Mouse (Mus musculus) heart, embryonic 16.5 days (tissue): Measurements from ENCODE around the gene Tspan8. TPM values are rescaled to one million over a fixed set of nuclear protein-coding genes. Genes with fewer than 3 reads are reported as not detected.

Experiments used
- ATAC-seq: fragments of 200-750 bp; cut with Nextera tagmentation; replicated peaks from 2 replicates; pipeline ENCODE4 v1.8.0; 2017; ENCODE audit warnings: moderate number of reproducible peaks; ENCODE audit not compliant: insufficient read depth, low FRiP score; ENCODE audit errors: extremely low read depth
- H3K27ac ChIP-seq: fragments of 300-500 bp; sonication (generic); 2 replicates; pipeline ENCODE4 v1.5.1; 2014; ENCODE audit warnings: mild to moderate bottlenecking, low read length, control low read depth, moderate library complexity
- H3K27me3 ChIP-seq: fragments of 300-500 bp; sonication (generic); 2 replicates; pipeline ENCODE4 v1.6.1; 2014; ENCODE audit warnings: low read length, mixed read lengths; ENCODE audit not compliant: control insufficient read depth, insufficient read depth
- H3K36me3 ChIP-seq: fragments of 300-500 bp; sonication (generic); 2 replicates; pipeline ENCODE4 v1.6.1; 2014; ENCODE audit not compliant: control insufficient read depth, insufficient read depth
- H3K4me1 ChIP-seq: fragments of 300-500 bp; sonication (generic); 2 replicates; pipeline ENCODE4 v1.6.1; 2014; ENCODE audit warnings: low read length, mixed read lengths; ENCODE audit not compliant: control insufficient read depth, insufficient read depth
- H3K4me2 ChIP-seq: fragments of 300-500 bp; sonication (generic); 2 replicates; pipeline ENCODE4 v1.6.1; 2014; ENCODE audit warnings: low read depth, mild to moderate bottlenecking, control low read depth, low read length
- H3K4me3 ChIP-seq: fragments of 300-500 bp; sonication (generic); 2 replicates; pipeline ENCODE4 v1.5.1; 2014; ENCODE audit warnings: mild to moderate bottlenecking, control low read depth, low read length
- H3K9ac ChIP-seq: fragments of 300-500 bp; sonication (generic); 2 replicates; pipeline ENCODE4 v1.6.1; 2014; ENCODE audit warnings: low read length, control low read depth
- H3K9me3 ChIP-seq: fragments of 300-500 bp; sonication (generic); replicated peaks from 2 replicates; pipeline ENCODE4 v1.6.1; 2016; ENCODE audit warnings: low read length; ENCODE audit not compliant: control insufficient read depth
- WGBS: fragments of 180-500 bp; shearing (Covaris S2); extraction: QIAGEN DNeasy Blood & Tissue Kit; methylation state at CpG from one replicate; pipeline ENCODE4 v1.1.7; 2014; 5-methylcytosine and 5-hydroxymethylcytosine counted together
- polyA plus RNA-seq: library from polyadenylated mRNA; unstranded; fragments of >200 nt; fragmentation: Nextera tagmentation; extraction: Ambion mirVana; gene quantifications from 2 replicates; pipeline ENCODE4 v1.2.1, GENCODE M21; 2015

Tspan8 gene
- polyA plus RNA-seq, 1 experiment from 2014 or later: 5.1 TPM

DNA sequence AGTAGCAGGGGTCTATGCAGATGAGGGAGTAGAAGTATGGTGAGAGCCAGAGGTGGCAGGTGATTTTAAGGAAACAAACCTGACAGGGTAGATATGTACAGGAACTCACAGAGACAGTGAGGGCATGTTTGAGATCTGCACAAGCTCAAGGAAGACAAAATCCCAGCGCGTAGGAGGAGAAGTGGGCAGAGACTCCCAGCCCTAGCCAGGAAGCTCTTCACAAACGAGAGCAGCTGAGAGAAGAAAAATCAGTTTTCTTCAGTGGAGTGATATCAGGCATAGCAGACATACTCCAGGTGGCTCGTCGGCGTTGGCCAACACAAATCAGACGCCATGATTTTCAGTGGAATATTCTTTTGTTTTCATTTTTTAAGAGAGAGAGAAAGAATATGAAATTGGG, 8.7 kb downstream of the Tspan8 start:
- no peaks in the 10 kb centered on the region for H3K36me3 ChIP-seq
- 56% methylated on average over 7 of the region's 7 CpGs for WGBS
- no peak overlapping the region for H3K9ac ChIP-seq
- ATAC-seq: no peak
- H3K27ac ChIP-seq: no peak overlapping the region
- no peaks in the 10 kb centered on the region for H3K4me1 ChIP-seq
- H3K4me3 ChIP-seq: no peak overlapping the region
- H3K27me3 ChIP-seq: no peaks in the 10 kb centered on the region
- H3K4me2 ChIP-seq: no peak overlapping the region
- H3K9me3 ChIP-seq: no peaks in the 10 kb centered on the region

DNA sequence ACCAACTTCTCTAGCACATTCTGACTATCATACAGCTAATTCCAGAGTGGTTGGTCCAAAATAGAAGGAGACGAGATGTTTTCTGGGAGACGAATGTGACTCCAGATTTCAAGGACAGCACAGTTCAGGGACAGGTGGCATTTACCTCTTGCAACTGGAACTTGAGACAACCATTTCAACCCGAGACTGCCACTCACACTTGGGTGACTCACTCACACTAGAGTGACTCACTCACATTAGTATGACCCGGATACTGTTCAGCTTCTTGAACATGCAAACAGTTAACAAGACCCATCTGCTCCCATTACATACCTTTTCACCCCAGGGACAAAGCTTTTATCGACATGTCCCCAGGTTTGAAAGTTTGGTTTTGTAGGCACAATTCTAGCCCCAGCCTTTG, 12.2 kb downstream of the Tspan8 start:
- Histone ChIP-seq H3K4me3 (no peak overlapping the region), H3K9ac (no peak overlapping the region), H3K36me3 (no peaks in the 10 kb centered on the region), H3K27me3 (no peaks in the 10 kb centered on the region), H3K9me3 (no peaks in the 10 kb centered on the region), H3K27ac (no peak overlapping the region), H3K4me2 (no peak overlapping the region), H3K4me1 (no peaks in the 10 kb centered on the region)
- no peak for ATAC-seq
- 70% methylated on average over 5 of the region's 5 CpGs for WGBS

- Histone ChIP-seq H3K4me2 (no peak overlapping the region), H3K27me3 (no peaks in the 10 kb centered on the region), H3K9ac (no peak overlapping the region), H3K9me3 (no peaks in the 10 kb centered on the region), H3K4me3 (no peak overlapping the region), H3K27ac (no peak overlapping the region), H3K4me1 (no peaks in the 10 kb centered on the region), H3K36me3 (no peaks in the 10 kb centered on the region)
- ATAC-seq: no peak
- whole genome bisulfite sequencing: 55% methylated on average over 1 of the region's 1 CpGs
These were observed 13.1 kb downstream of the Tspan8 start for GRCm38 (mm10) chr10:115829696-115830095.

DNA sequence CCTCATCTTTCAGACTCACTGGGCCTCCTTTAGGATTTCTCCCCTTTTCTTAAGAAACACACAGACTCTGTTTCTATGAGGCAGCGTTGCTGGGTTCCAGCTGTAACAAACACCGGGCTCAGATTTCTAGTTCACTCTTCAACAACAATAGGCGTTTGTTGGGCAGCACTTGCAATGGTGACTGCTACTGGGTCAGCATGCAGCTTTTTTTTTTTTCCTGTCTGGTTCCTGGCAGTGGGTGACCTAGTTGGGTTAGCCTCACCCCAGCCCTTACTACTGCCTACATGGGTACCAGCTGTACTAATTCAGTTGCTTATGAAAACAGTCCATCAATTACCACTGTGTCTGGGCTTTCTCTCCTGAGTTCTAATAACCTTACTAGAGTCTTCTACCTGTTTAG, 14.1 kb downstream of the Tspan8 start:
- WGBS: 66% methylated on average over 3 of the region's 3 CpGs
- Histone ChIP-seq H3K27me3 (no peaks in the 10 kb centered on the region), H3K9me3 (no peaks in the 10 kb centered on the region), H3K36me3 (no peaks in the 10 kb centered on the region), H3K27ac (no peak overlapping the region), H3K9ac (no peak overlapping the region), H3K4me2 (no peak overlapping the region), H3K4me3 (no peak overlapping the region), H3K4me1 (no peaks in the 10 kb centered on the region)
- ATAC-seq: no peak

DNA sequence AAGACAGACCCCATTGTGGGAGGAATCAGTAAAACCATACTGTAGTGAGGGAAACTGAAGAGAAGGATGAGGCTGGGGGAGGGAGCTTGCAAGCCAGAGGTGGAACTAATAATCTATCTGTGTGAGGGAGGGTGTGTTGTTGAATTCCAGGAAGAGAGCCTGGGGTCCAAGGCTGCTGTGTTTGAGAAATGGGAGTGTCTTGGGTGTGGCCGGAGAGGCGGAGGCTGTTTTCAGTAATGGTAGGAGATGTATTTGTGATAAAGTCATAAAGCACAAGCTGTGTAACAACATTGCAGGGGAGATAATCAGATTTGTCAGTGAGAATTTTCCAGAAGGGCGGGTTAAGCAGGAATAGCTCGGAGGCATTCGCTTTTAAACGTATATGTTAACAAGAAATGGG, 17.4 kb downstream of the Tspan8 start:
- Histone ChIP-seq H3K9me3 (no peaks in the 10 kb centered on the region), H3K4me2 (no peak overlapping the region), H3K36me3 (no peaks in the 10 kb centered on the region), H3K27me3 (no peaks in the 10 kb centered on the region), H3K4me1 (no peaks in the 10 kb centered on the region), H3K27ac (no peak overlapping the region), H3K4me3 (no peak overlapping the region), H3K9ac (no peak overlapping the region)
- 78% methylated on average over 6 of the region's 6 CpGs for WGBS
- no peak for ATAC-seq

GRCm38 (mm10) chr10:115846930-115847329, 30.3 kb downstream of the Tspan8 start:
- ATAC-seq: no peak
- 50% methylated on average over 18 of the region's 18 CpGs for WGBS
- no peaks in the 10 kb centered on the region for H3K9me3 ChIP-seq
- H3K36me3 ChIP-seq: no peaks in the 10 kb centered on the region
- H3K27me3 ChIP-seq: no peaks in the 10 kb centered on the region
- H3K4me1 ChIP-seq: peaks cover 5% of the 10 kb centered on the region; the same call in 1 of the 2 replicates
- no peak overlapping the region for H3K4me3 ChIP-seq
- H3K4me2 ChIP-seq: 0 out of 2 replicates have a peak overlapping the region, but pooled peaks have one; percentile 29
- no peak overlapping the region for H3K27ac ChIP-seq
- H3K9ac ChIP-seq: no peak overlapping the region

DNA sequence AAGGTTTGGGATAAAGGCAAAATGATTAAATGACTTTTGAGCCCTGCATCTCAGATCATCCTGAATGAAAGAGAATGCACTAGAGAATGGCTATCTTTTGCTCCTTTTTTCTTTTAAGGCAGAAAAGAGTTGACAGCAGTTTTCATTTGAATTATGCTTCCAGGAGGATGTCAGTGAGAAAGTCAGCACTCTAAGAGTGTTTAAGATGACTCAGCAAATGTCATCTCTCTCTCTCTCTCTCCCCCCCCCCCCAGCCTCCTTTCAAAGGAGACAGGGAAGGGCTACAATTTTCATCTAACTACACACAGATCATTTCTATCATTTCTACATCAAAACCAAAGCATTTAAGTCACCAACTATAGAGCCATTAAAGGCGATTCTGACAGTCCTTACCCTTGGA, 31.9 kb downstream of the Tspan8 start:
- Histone ChIP-seq H3K27ac (no peak overlapping the region), H3K9ac (no peak overlapping the region), H3K27me3 (no peaks in the 10 kb centered on the region), H3K4me2 (no peak overlapping the region), H3K36me3 (no peaks in the 10 kb centered on the region), H3K4me1 (peaks cover 5% of the 10 kb centered on the region; the same call in 1 of the 2 replicates), H3K9me3 (no peaks in the 10 kb centered on the region), H3K4me3 (no peak overlapping the region)
- ATAC-seq: no peak
- 76% methylated on average over 1 of the region's 1 CpGs for WGBS

GRCm38 (mm10) chr10:115860210-115860880, 43.7 kb downstream of the Tspan8 start:
- Histone ChIP-seq H3K36me3 (no peaks in the 10 kb centered on the region), H3K27me3 (no peaks in the 10 kb centered on the region), H3K4me2 (no peak overlapping the region), H3K9ac (no peak overlapping the region), H3K4me3 (no peak overlapping the region), H3K4me1 (no peaks in the 10 kb centered on the region), H3K27ac (no peak overlapping the region), H3K9me3 (no peaks in the 10 kb centered on the region)
- ATAC-seq: no peak
- 82% methylated on average over 15 of the region's 15 CpGs for WGBS

GRCm38 (mm10) chr10:115861967-115862366, 45.3 kb downstream of the Tspan8 start:
- Histone ChIP-seq H3K9ac (no peak overlapping the region), H3K4me2 (no peak overlapping the region), H3K9me3 (no peaks in the 10 kb centered on the region), H3K27ac (no peak overlapping the region), H3K4me1 (no peaks in the 10 kb centered on the region), H3K36me3 (no peaks in the 10 kb centered on the region), H3K27me3 (no peaks in the 10 kb centered on the region), H3K4me3 (no peak overlapping the region)
- WGBS: 65% methylated on average over 5 of the region's 5 CpGs
- ATAC-seq: no peak
